Mouse (Mus musculus) cerebellum, postnatal 25 days (tissue): Measurements from ENCODE around the gene Sdccag8.

Experiments
- DNase-seq, 2 experiments: peaks; one replicate each; pipeline ENCODE4 v3.0.0; 2021; ENCODE audit warnings: mixed read lengths in 2 of 2

The Sdccag8 gene

GRCm38 (mm10) chr1:176986990-176987740 is 172.7 kb downstream of the Sdccag8 start:
- no peak for DNase-seq

- DNase-seq, result no peak
Observed at GRCm38 (mm10) chr1:176991473-176991872, 177.0 kb downstream of the Sdccag8 start.

- DNase-seq, result no peak
Observed at GRCm38 (mm10) chr1:176992517-176992916, 178.1 kb downstream of the Sdccag8 start.

- no peak for DNase-seq
Observed at GRCm38 (mm10) chr1:176993141-176994010, 178.9 kb downstream of the Sdccag8 start.

- DNase-seq, result no peak
Observed at GRCm38 (mm10) chr1:176994087-176994486, 179.6 kb downstream of the Sdccag8 start.

DNA sequence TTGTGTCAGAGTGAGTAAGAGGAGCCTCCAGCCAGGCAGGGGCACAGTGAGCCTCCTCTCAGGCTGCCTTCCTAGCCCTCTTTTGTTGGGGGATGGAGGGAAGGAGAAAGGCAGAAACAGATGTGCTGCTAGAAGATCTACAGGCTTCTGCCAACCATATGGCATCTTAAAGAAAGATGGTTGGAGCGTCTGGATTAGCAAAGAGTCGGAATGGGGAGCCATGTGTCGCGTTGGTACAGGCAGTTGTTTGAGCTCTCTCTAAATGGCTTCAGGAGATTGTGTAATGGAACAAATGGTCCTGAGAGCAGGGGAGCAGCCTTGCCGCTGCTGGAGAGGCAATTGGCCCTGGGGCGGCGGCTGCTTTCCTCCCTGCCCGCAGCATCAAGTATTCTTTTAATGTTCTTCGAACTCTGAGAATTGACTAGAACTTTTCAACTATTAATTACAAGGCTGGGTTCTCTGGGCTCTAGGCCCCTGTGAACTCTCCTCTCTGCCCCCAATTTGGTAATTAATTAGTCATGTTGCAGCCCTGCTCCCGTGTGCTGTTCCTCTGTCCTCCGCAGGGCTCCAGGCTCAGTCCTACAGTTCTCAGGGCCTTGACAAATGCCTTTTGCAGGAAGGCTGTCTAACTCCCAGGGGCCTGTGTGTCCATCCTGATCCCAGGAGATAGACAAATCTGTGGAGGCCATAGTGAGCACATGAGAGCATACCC is 180.4 kb downstream of the Sdccag8 start:
- no peak for DNase-seq

DNA sequence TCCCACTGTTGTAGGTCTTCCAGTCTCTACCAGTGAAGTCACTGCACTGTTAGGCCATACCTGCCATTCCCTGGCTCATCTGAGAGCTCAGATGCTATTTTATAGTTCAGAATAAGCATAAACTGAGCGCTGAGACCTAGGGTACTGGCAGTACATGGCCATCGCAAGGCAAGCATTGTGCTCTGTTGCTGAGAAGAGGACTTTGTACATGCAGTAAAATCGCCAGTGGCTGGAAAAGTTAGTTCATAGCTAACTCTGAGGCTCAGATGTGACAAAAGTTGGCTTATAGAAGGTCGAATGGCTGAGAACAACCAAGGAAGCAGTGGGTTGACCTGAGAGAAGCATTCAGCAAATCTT is 180.9 kb downstream of the Sdccag8 start:
- no peak for DNase-seq

DNA sequence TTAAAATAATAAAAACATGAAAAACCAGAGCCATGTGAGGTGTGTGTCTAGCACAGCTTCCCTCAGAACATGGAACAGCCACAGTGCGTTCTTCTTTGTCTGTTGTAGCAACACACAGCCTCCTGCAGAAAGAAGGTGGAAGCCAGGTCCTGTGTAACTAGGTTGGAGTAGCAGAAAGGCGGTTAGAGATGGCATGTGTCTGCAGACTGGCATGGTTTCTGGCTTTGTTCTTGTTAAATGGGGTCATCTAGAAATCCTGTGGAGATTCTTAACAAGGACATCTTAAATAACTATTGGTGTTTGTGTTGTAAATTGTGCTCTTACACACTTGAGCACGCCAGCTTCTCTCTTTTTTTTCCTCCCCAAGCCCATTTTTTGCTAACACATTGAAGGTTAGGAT is 181.7 kb downstream of the Sdccag8 start:
- DNase-seq, result no peak

DNA sequence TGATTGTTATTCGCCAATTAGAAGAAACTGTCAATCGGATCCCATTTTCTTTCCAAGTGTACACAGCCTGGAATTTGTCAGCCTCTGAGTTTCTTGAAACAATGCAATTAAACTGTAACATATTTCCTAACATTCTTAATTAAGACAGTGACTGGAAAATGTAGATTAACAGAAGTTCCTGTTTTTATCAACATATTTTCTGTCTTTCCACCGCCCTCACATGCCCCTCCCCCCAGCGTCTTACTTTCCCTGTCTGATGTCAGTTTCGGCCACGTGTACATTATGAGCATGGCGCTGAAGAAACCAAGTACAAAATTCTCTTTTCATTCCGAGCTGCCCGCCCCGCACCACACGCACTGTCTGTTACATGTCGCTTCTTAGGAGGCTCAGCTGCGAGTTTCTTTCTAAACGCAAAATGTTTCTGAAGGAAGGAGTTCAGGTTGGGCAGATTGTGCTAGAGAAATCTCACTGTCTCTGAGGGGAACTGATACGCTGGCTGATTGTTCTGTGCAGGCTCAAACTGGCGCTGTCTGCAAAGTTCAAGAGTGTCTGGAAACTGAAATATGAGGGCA is 182.3 kb downstream of the Sdccag8 start:
- DNase-seq, result peak; percentile 52 to 66

GRCm38 (mm10) chr1:176997254-176997653 is 182.8 kb downstream of the Sdccag8 start:
- no peak for DNase-seq

- DNase-seq, result peak; percentile 62 to 65
Observed at GRCm38 (mm10) chr1:176997711-176998689, 183.5 kb downstream of the Sdccag8 start.

- DNase-seq, result peak in 1 of 2 experiments; percentile 66
Observed at GRCm38 (mm10) chr1:176999011-176999410, 184.6 kb downstream of the Sdccag8 start.

- no peak for DNase-seq
Observed at GRCm38 (mm10) chr1:177002951-177003350, 188.5 kb downstream of the Sdccag8 start.

GRCm38 (mm10) chr1:177004041-177004741 is 189.7 kb downstream of the Sdccag8 start:
- DNase-seq, result peak in 1 of 2 experiments; percentile 53

DNA sequence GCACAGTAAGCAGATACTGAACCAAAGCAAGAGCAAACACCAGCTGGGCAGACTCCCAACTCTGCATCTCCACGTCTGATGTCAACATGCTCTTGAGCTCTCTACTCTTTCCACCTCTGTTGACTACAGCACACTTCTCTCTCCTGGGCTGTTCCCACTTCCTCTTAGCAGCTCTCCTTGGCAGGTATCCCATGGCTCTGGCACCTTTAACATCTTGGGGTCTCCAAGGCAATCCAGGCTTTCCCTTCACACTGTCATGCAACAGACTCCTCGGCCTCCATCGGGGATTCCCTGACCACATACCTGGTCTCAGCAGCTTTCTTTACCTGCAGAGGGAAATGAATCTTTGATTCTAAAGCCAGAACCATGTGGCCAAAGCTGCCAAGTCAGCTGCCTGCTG is 192.9 kb downstream of the Sdccag8 start:
- DNase-seq, result no peak

GRCm38 (mm10) chr1:177008777-177009176 is 194.3 kb downstream of the Sdccag8 start:
- no peak for DNase-seq

GRCm38 (mm10) chr1:177010041-177010440 is 195.6 kb downstream of the Sdccag8 start:
- no peak for DNase-seq

DNA sequence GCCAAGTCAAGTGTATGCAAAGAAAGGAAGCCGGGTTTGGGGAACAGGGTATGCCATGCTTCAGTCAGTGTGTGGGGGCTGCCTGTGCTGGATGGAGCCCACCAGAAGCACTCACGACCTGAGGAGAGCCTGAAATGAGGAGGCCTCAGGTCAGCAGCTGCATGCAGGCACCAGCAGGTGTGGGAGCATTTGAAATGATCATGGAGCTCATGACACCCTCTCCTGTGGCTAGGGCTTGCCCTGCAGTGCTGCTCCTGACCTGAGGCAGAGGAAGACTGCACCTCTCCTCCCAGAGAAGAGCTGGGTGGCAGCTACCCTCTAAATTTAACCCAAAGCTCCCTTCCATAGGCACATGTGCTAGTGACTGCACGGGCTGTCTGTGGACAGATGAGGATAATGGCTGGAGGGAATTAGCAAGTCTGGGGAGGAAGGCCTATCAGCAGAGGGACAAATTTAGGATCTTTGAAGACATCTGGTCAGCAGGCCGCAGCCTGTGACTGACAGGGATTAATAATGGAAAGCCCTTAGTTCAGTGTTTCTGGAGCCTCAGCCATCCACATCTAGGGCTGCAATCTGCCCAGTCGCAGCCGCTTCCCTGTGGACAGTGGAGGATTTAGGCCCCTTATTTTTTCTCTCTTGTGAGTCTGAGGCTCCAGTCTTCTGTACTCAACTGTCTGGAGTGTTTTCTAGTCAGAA is 196.3 kb downstream of the Sdccag8 start:
- no peak for DNase-seq

GRCm38 (mm10) chr1:177011688-177012087 is 197.2 kb downstream of the Sdccag8 start:
- DNase-seq, result no peak

DNA sequence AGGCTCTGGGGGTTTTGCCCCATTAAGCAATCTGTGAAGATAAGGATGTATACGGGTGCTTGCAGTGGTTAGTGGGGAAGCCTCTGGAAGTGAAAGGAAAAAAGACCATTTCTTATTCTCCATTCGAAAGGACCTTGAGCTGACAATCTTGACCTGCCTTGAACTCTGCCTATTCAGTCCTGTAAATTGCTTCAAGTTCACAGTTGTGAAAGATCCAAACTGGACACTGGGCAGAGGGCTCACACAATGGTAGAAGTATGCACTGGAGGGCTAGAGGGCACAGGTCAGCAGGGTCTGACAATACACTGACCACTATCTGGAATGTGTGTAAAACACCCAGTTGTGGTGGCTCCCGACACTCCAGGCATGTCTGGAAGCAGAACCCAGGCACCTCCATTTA is 198.3 kb downstream of the Sdccag8 start:
- no peak for DNase-seq
